Mouse (Mus musculus) hindbrain, embryonic 12.5 days (tissue): Measurements from ENCODE around the gene Cenpu. TPM values are rescaled to one million over a fixed set of nuclear protein-coding genes. Genes with fewer than 3 reads are reported as not detected.

ENCODE experiments used
- ATAC-seq: fragments of 200-750 bp; cut with Nextera tagmentation; 2 replicates; pipeline ENCODE4 v1.8.0; 2017; ENCODE audit warnings: moderate TSS enrichment; ENCODE audit not compliant: low FRiP score
- H3K27ac ChIP-seq: fragments of 300-500 bp; sonication (generic); 2 replicates; pipeline ENCODE4 v1.5.1; 2016; ENCODE audit warnings: mild to moderate bottlenecking
- H3K27me3 ChIP-seq: fragments of 300-500 bp; sonication (generic); 2 replicates; pipeline ENCODE4 v1.6.1; 2016; ENCODE audit warnings: mild to moderate bottlenecking
- H3K36me3 ChIP-seq: fragments of 300-500 bp; sonication (generic); 2 replicates; pipeline ENCODE4 v1.6.1; 2016; ENCODE audit warnings: mild to moderate bottlenecking
- H3K4me1 ChIP-seq: fragments of 300-500 bp; sonication (generic); 2 replicates; pipeline ENCODE4 v1.6.1; 2016
- H3K4me2 ChIP-seq: fragments of 300-500 bp; sonication (generic); replicated peaks from 2 replicates; pipeline ENCODE4 v1.6.1; 2016; ENCODE audit warnings: mild to moderate bottlenecking
- H3K4me3 ChIP-seq: fragments of 300-500 bp; sonication (generic); 2 replicates; pipeline ENCODE4 v1.5.1; 2016; ENCODE audit warnings: mild to moderate bottlenecking
- H3K9ac ChIP-seq: fragments of 300-500 bp; sonication (generic); 2 replicates; pipeline ENCODE4 v1.6.1; 2016; ENCODE audit warnings: mild to moderate bottlenecking, moderate library complexity
- H3K9me3 ChIP-seq: fragments of 300-500 bp; sonication (generic); replicated peaks from 2 replicates; pipeline ENCODE4 v1.6.1; 2016; ENCODE audit warnings: mild to moderate bottlenecking
- WGBS: fragments of 180-500 bp; shearing (Covaris S2); methylation state at CpG from one replicate; pipeline ENCODE4 v1.1.7; 2016; 5-methylcytosine and 5-hydroxymethylcytosine counted together
- polyA plus RNA-seq: library from polyadenylated mRNA; unstranded; fragments of >200 nt; fragmentation: Nextera tagmentation; extraction: Ambion mirVana; gene quantifications from 2 replicates; pipeline ENCODE4 v1.2.1, GENCODE M21; 2016

Gene Cenpu
- polyA plus RNA-seq, 1 experiment from 2014 or later: 16.2 TPM

DNA sequence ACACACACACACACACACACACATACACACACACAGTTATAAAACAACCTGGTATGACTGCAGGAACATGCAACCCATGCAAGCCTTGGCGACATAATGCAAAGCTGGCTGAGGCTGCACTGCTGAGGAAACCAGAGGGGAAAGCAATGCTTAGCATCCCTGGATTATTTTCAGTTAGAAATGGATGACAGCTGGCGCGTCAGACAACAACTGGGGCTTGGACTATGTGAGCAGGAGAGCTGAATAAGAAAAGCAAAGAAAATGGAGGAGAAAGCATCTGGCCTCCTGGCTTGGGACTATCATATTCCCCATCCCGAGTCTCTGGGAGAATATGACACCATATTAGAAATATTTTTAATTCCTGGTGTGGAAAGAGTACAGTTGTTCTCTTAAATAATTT is 61.1 kb downstream of the Cenpu start:
- H3K9ac ChIP-seq: no peak overlapping the region
- no peak for ATAC-seq
- WGBS: 73% methylated on average over 4 of the region's 4 CpGs

GRCm38 (mm10) chr8:46613377-46613776 is 61.5 kb downstream of the Cenpu start:
- WGBS: 68% methylated on average over 4 of the region's 4 CpGs
- H3K27ac ChIP-seq: no peak overlapping the region
- no peak for ATAC-seq
- H3K4me3 ChIP-seq: no peak overlapping the region
- H3K9me3 ChIP-seq: no peaks in the 10 kb centered on the region
- H3K4me1 ChIP-seq: peaks cover 6% of the 10 kb centered on the region; the same call in 1 of the 2 replicates
- H3K27me3 ChIP-seq: no peaks in the 10 kb centered on the region
- H3K9ac ChIP-seq: no peak overlapping the region
- 0 out of 2 replicates have a peak, but pooled peaks cover 2% of the 10 kb centered on the region for H3K36me3 ChIP-seq
- no peak overlapping the region for H3K4me2 ChIP-seq

More for the DNA sequence above, 61.1 kb downstream of the Cenpu start:
- Histone ChIP-seq H3K4me1 (peaks cover 6% of the 10 kb centered on the region; the same call in 1 of the 2 replicates), H3K4me2 (no peak overlapping the region), H3K4me3 (no peak overlapping the region), H3K27ac (peak overlapping the region; percentile 40; the same call in 1 of the 2 replicates), H3K9me3 (no peaks in the 10 kb centered on the region), H3K27me3 (no peaks in the 10 kb centered on the region), H3K36me3 (0 out of 2 replicates have a peak, but pooled peaks cover 2% of the 10 kb centered on the region)

DNA sequence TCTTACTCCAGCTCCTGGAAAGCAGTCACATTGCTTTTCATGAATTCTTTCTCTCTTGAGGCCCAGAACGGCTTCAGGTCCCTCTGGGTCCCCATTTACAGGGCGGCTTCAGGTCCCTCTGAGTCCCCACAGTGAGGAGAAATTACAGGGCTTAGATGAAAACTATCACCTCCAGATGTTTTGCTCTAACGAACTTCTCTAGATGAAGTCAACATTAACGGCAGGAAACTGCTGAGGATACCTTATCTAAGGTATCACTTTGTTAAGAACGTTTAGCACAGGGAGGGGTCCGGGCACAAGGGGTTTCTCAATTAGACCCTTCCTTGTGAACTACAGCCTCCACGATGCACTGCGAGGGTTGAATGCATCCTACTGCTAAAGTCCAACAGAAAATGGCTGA is 64.1 kb downstream of the Cenpu start:
- no peak for ATAC-seq
- H3K4me1 ChIP-seq: peaks cover 16% of the 10 kb centered on the region
- 86% methylated on average over 8 of the region's 8 CpGs for WGBS

DNA sequence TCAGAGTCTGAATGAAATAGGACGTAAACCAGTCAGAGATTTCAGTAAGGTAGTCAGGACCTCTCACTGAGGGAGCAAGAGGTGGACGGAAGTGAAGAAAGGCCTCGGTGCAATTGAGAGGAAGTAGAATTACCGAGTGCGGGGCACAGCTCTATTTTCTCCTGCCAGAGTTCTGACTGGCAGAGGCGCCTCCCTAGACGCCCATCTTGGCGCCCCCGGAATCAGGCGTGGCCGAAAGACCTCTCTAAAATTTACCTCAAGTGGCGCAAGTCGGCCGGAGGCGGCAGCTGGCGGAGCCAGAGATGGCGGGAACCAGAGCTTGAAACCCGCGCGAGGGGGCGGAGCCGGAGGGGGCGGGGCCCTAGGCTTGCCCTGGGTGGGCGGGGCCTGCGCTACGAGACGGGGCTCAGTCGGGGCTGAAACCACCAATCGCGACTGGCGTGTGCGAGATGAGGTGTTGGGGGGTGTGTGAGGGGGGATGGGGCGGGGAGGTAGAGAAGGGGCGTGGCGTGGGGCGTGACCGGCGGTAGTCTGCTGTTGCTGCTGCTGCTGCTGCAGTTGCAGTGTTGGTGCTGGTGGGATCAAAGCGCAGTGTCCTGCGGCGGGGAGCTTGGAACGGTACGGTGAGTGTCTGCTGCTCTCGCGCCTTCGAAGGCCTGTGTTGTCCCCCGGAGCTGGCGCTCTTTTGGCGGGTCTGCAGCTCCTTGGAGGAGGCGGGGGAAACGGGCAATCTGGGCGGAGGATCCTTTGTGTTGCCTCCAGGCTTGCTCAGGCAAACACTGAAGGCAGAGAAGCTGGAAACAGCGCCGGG is 65.3 kb downstream of the Cenpu start, which contains the start of the genes Primpol and Casp3:
Gene Primpol, minus strand, starts transcription at position 334 of the 811 bp plus-strand sequence.
Gene Casp3, plus strand, starts transcription at position 413 of the 811 bp plus-strand sequence.
- Histone ChIP-seq H3K9ac (peak within 1 kb of the TSS; percentile 91), H3K27ac (peak within 1 kb of the TSS; percentile 92), H3K36me3 (no peaks in the 10 kb centered on the region), H3K27me3 (no peaks in the 10 kb centered on the region), H3K4me2 (peak within 1 kb of the TSS; percentile 80), H3K9me3 (no peaks in the 10 kb centered on the region), H3K4me3 (peak within 1 kb of the TSS; percentile 75), H3K4me1 (peaks cover 16% of the 10 kb centered on the region)
- WGBS: 0% methylated on average over 51 of the region's 54 CpGs
- peak; percentile 98 for ATAC-seq

More for the DNA sequence above, 64.1 kb downstream of the Cenpu start:
- H3K36me3 ChIP-seq: no peaks in the 10 kb centered on the region
- H3K9ac ChIP-seq: no peak overlapping the region
- H3K4me2 ChIP-seq: peak overlapping the region; percentile 53; the same call in 1 of the 2 replicates
- no peaks in the 10 kb centered on the region for H3K9me3 ChIP-seq
- H3K27ac ChIP-seq: no peak overlapping the region
- no peak overlapping the region for H3K4me3 ChIP-seq
- no peaks in the 10 kb centered on the region for H3K27me3 ChIP-seq

DNA sequence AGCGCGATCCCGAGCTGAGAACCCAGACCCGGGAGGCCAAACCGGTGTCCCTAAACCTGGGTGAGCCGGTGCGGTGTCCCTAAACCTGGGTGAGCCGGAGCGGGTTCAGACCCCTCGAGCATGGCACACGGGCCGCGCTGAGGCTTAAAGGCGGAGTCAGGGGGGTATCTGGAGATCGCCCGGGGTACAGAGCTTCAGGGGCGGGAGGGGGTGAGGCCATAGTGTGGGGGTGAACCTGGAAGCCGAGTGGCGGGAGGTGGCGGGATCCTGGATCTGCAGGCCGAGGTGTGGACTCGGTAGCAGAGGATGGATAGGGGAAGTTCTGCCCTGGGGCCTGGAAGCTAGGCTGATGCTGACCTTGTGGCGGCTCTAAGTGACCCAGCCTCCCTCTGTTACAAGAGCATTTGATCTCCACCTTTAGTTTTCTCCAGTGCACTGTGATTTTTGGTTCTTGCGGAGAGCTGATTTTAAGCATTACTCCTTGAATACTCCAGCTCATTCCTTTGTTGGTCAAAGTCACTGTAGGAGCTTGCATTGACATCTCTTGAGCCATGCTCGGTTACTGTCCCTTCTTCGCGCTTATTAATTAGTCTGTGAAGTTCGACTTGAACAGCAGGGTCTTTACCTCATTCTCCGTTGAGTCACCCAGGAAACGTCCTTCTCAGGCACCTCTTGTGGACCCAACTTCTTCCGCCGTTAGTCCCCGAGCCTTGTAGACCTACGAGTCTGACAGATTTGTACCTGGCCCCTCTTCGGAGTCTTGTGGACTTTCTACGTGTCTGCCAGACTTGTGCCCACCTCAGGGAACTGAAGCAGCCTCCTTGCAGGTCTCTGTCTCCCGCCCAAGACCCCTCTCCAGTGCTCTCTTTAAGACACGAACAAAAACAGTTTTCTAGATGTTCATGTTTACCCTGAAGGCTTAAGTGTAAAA is 66.1 kb downstream of the Cenpu start:
- peak overlapping the region; percentile 91 for H3K9ac ChIP-seq
- no peaks in the 10 kb centered on the region for H3K9me3 ChIP-seq
- ATAC-seq: peak; percentile 69
- H3K36me3 ChIP-seq: no peaks in the 10 kb centered on the region
- peak overlapping the region; percentile 92 for H3K27ac ChIP-seq
- H3K27me3 ChIP-seq: no peaks in the 10 kb centered on the region
- peak overlapping the region; percentile 80 for H3K4me2 ChIP-seq
- H3K4me1 ChIP-seq: peaks cover 16% of the 10 kb centered on the region
- WGBS: 2% methylated on average over 38 of the region's 38 CpGs
- peak overlapping the region; percentile 75 for H3K4me3 ChIP-seq

- under 1% methylated on average over 10 of the region's 10 CpGs for WGBS
- Histone ChIP-seq H3K4me3 (peak overlapping the region; percentile 75), H3K36me3 (peaks cover 3% of the 10 kb centered on the region; the same call in 1 of the 2 replicates), H3K9ac (peak overlapping the region; percentile 91), H3K9me3 (no peaks in the 10 kb centered on the region), H3K4me2 (peak overlapping the region; percentile 80), H3K27me3 (no peaks in the 10 kb centered on the region), H3K4me1 (peaks cover 16% of the 10 kb centered on the region), H3K27ac (no peak overlapping the region)
- no peak for ATAC-seq
Measured at GRCm38 (mm10) chr8:46618639-46619320, 67.0 kb downstream of the Cenpu start.

- H3K9me3 ChIP-seq: no peaks in the 10 kb centered on the region
- ATAC-seq: no peak
- H3K36me3 ChIP-seq: peaks cover 4% of the 10 kb centered on the region; the same call in 1 of the 2 replicates
- H3K27ac ChIP-seq: no peak overlapping the region
- H3K9ac ChIP-seq: no peak overlapping the region
- H3K27me3 ChIP-seq: no peaks in the 10 kb centered on the region
- no peak overlapping the region for H3K4me2 ChIP-seq
- H3K4me3 ChIP-seq: no peak overlapping the region
- WGBS: 80% methylated on average over 9 of the region's 9 CpGs
- peaks cover 10% of the 10 kb centered on the region for H3K4me1 ChIP-seq
Measured at GRCm38 (mm10) chr8:46622446-46623270, 70.8 kb downstream of the Cenpu start.

- H3K4me2 ChIP-seq: no peak overlapping the region
- WGBS: 77% methylated on average over 1 of the region's 1 CpGs
- H3K4me3 ChIP-seq: no peak overlapping the region
- H3K4me1 ChIP-seq: no peaks in the 10 kb centered on the region; the same call in 1 of the 2 replicates
- no peak overlapping the region for H3K27ac ChIP-seq
- no peaks in the 10 kb centered on the region for H3K27me3 ChIP-seq
- no peak for ATAC-seq
- H3K9ac ChIP-seq: no peak overlapping the region
- no peaks in the 10 kb centered on the region for H3K9me3 ChIP-seq
- peaks cover 15% of the 10 kb centered on the region for H3K36me3 ChIP-seq
Measured at GRCm38 (mm10) chr8:46625166-46625565, 73.3 kb downstream of the Cenpu start.

GRCm38 (mm10) chr8:46626642-46627041 is 74.8 kb downstream of the Cenpu start:
- no peak overlapping the region for H3K4me2 ChIP-seq
- no peak overlapping the region for H3K27ac ChIP-seq
- no peak overlapping the region for H3K4me3 ChIP-seq
- H3K27me3 ChIP-seq: no peaks in the 10 kb centered on the region
- H3K9me3 ChIP-seq: no peaks in the 10 kb centered on the region
- no peak for ATAC-seq
- H3K36me3 ChIP-seq: peaks cover 26% of the 10 kb centered on the region
- 99% methylated on average over 5 of the region's 5 CpGs for WGBS
- no peak overlapping the region for H3K9ac ChIP-seq
- H3K4me1 ChIP-seq: no peaks in the 10 kb centered on the region; the same call in 1 of the 2 replicates

- Histone ChIP-seq H3K4me1 (no peaks in the 10 kb centered on the region; the same call in 1 of the 2 replicates), H3K9ac (no peak overlapping the region), H3K27ac (no peak overlapping the region), H3K9me3 (no peaks in the 10 kb centered on the region), H3K27me3 (no peaks in the 10 kb centered on the region), H3K4me3 (no peak overlapping the region), H3K36me3 (peaks cover 31% of the 10 kb centered on the region), H3K4me2 (no peak overlapping the region)
- 66% methylated on average over 7 of the region's 7 CpGs for whole genome bisulfite sequencing
- ATAC-seq: no peak
Measured at GRCm38 (mm10) chr8:46627881-46628280, 76.1 kb downstream of the Cenpu start.

DNA sequence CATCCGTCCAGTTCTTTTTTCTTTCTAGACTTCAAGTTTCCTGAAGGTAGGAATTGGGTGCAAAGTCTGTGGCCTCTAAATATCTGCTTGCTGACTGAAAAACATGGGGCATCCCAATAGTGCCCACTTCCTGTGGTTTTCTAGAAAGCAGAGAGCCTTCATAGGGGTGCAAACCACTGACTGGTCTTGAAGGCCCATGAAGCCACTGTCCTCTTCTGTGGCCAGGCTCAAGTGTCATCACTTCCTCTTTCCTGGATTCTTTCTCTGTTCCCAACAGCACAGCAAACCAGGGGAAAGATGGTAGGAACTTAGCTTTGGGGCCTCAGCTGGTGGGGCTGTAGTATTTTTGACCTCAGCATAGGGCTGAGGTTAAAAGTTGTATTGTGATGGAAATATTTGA is 76.8 kb downstream of the Cenpu start:
- Histone ChIP-seq H3K9me3 (no peaks in the 10 kb centered on the region), H3K9ac (no peak overlapping the region), H3K27ac (no peak overlapping the region), H3K27me3 (no peaks in the 10 kb centered on the region), H3K36me3 (peaks cover 38% of the 10 kb centered on the region), H3K4me1 (no peaks in the 10 kb centered on the region; the same call in 1 of the 2 replicates), H3K4me3 (no peak overlapping the region), H3K4me2 (no peak overlapping the region)
- ATAC-seq: no peak
- 97% methylated on average over 1 of the region's 1 CpGs for WGBS
